Mouse (Mus musculus): ENCODE data around the gene Rims3. TPM values are rescaled to one million over a fixed set of nuclear protein-coding genes. Genes with fewer than 3 reads are reported as not detected.

Rims3 gene
- total and polyA plus RNA-seq, 3 experiments: 0.16 TPM; not detected in 2

DNA sequence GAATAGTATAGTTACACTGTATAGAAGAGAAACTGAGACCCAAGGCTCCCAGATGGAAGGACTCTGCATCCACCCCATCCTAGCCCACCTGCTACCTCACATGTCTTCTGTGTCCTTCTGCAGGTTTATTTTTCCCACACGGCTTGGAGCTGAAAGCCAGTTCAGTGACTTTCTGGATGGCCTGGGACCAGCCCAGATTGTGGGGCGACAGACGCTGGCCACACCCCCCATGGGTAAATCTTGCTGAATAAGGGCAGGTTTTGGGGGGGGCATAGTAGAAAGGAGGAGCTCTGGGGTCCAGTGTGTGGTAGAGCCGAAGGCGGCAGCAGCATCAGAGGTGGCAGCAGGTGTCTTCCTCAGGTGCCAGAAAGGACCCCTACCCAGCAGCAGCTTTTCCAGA lies 32.2 kb downstream of the Rims3 start:
- H3K9me3 ChIP-seq (replicated peaks): no peaks in the 10 kb centered on the region
- ATAC-seq (ENCODE audit: extremely low read depth, insufficient number of reproducible peaks, low FRiP score, poor library complexity, severe bottlenecking) (no peak), DNase-seq (ENCODE audit: low spot score) (no peak)
- H3K36me3 ChIP-seq (replicated peaks): no peaks in the 10 kb centered on the region
- no peak overlapping the region for H3K4me3 ChIP-seq (ENCODE audit: low read depth, low read length)
- TF ChIP-seq GATA2 (IDR thresholded peaks at IDR 0.05; ENCODE audit: borderline replicate concordance, low read depth, low read length) (no peak), CTCF (IDR thresholded peaks at IDR 0.05; ENCODE audit: low read depth, low read length) (no peak), POLR2AphosphoS5 (IDR thresholded peaks at IDR 0.05; ENCODE audit: insufficient replicate concordance, low read depth, low read length) (no peak), TAL1 (conservative IDR thresholded peaks at IDR 0.05; ENCODE audit: low read depth, low read length) (no peak), GATA1 (IDR thresholded peaks at IDR 0.05; ENCODE audit: borderline replicate concordance, low read length) (no peak)
- peaks cover 38% of the 10 kb centered on the region for H3K27me3 ChIP-seq (ENCODE audit: insufficient read depth, low read length)
- H3K4me1 ChIP-seq (ENCODE audit: insufficient read depth, low read depth, low read length): peaks cover 4% of the 10 kb centered on the region; the same call in 1 of the 2 replicates

DNA sequence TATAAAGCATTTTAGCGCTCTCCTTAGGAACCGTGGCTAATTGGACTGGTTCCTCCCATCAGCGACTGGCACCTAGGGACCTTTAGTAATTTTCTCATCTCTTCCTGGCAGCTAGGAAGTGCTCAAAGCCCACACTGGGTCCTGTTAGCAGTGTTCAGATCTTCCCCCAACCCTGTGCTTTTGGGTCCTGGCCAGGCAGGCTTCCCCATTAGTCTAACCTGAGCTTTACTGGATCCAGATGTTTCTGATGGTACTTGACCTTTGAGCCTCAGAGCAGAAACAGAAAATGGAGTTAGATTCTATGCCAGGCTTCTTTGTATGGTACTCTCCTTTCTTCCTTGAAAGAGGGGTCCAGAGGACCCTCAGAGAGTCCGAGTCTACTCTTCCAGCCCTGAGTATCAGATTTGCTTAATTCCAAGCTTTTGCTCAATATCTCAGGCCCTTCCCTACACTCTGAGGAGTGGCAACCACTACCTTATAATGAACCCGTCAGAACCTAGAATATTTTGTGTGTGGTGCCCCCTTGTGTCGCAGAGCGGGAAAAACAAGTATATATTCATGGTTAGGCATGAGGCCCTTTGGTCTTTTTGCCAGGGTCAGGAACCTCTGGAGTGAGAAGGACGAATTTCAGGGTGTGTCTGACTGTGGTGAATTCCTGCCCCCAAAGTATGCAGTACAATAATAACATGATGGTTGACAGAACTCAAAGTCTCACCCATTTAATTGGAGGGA lies 32.9 kb downstream of the Rims3 start:
- Histone ChIP-seq H3K9me3 (replicated peaks) (no peaks in the 10 kb centered on the region), H3K4me1 (ENCODE audit: insufficient read depth, low read depth, low read length) (peaks cover 4% of the 10 kb centered on the region; the same call in 1 of the 2 replicates), H3K36me3 (replicated peaks) (no peaks in the 10 kb centered on the region), H3K27me3 (ENCODE audit: insufficient read depth, low read length) (peaks cover 39% of the 10 kb centered on the region), H3K4me3 (ENCODE audit: low read depth, low read length) (no peak overlapping the region)
- DNase-seq (ENCODE audit: low spot score): peak; percentile 27
- no peak for TF ChIP-seq CTCF (IDR thresholded peaks at IDR 0.05; ENCODE audit: low read depth, low read length)
- ATAC-seq (ENCODE audit: extremely low read depth, insufficient number of reproducible peaks, low FRiP score, poor library complexity, severe bottlenecking): no peak; the same call in 1 of the 2 replicates

- Histone ChIP-seq H3K9me3 (replicated peaks) (no peaks in the 10 kb centered on the region), H3K36me3 (replicated peaks) (no peaks in the 10 kb centered on the region), H3K4me1 (ENCODE audit: insufficient read depth, low read depth, low read length) (peaks cover 4% of the 10 kb centered on the region; the same call in 1 of the 2 replicates), H3K4me3 (ENCODE audit: low read depth, low read length) (no peak overlapping the region), H3K27me3 (ENCODE audit: insufficient read depth, low read length) (peaks cover 47% of the 10 kb centered on the region)
- TF ChIP-seq TAL1 (conservative IDR thresholded peaks at IDR 0.05; ENCODE audit: low read depth, low read length): no peak
- no peak for TF ChIP-seq GATA2 (IDR thresholded peaks at IDR 0.05; ENCODE audit: borderline replicate concordance, low read depth, low read length)
- TF ChIP-seq GATA1 (IDR thresholded peaks at IDR 0.05; ENCODE audit: borderline replicate concordance, low read length): no peak
- TF ChIP-seq CTCF (IDR thresholded peaks at IDR 0.05; ENCODE audit: low read depth, low read length): no peak
- no peak for DNase-seq (ENCODE audit: low spot score)
- no peak for ATAC-seq (ENCODE audit: extremely low read depth, insufficient number of reproducible peaks, low FRiP score, poor library complexity, severe bottlenecking)
These were observed 34.3 kb downstream of the Rims3 start for GRCm38 (mm10) chr4:120888884-120889283.

DNA sequence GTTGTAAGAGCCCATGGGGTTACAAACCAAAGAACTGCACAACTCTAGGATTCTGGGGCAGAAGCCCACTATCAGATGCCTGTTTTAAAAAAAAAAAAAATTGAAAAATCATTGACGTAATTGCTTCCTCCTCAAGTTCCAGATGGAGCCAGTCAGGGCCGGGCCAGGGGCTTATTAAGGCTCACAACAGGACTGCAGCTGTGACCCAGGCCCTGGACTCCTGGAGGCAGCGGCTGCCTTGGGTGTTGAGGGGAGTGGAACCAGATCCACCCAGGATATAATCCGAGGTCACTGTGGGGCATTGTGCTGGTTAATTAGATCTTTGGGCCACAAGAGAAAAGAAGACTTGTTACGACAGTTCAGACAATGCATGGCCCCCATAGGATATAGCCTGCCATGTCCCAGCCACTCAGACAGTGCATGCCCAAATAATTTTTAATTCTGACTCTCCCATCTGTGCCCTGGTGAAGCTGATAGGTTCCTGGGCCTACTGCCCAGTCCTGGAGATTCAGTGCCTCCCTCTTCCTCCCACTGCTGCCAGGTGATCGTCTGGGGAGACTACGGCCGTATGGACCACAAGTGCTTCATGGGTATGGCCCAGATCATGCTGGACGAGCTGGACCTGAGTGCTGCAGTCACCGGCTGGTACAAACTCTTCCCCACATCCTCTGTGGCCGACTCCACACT lies 36.3 kb downstream of the Rims3 start:
- H3K4me1 ChIP-seq (ENCODE audit: insufficient read depth, low read depth, low read length): peaks cover 4% of the 10 kb centered on the region; the same call in 1 of the 2 replicates
- no peak for TF ChIP-seq GATA2 (IDR thresholded peaks at IDR 0.05; ENCODE audit: borderline replicate concordance, low read depth, low read length)
- no peak for TF ChIP-seq POLR2AphosphoS5 (IDR thresholded peaks at IDR 0.05; ENCODE audit: insufficient replicate concordance, low read depth, low read length)
- TF ChIP-seq TAL1 (conservative IDR thresholded peaks at IDR 0.05; ENCODE audit: low read depth, low read length): no peak
- no peak for TF ChIP-seq CTCF (IDR thresholded peaks at IDR 0.05; ENCODE audit: low read depth, low read length)
- no peak for TF ChIP-seq GATA1 (IDR thresholded peaks at IDR 0.05; ENCODE audit: borderline replicate concordance, low read length)
- H3K4me3 ChIP-seq (ENCODE audit: low read depth, low read length): no peak overlapping the region
- no peaks in the 10 kb centered on the region for H3K36me3 ChIP-seq (replicated peaks)
- DNase-seq (ENCODE audit: low spot score): no peak
- no peaks in the 10 kb centered on the region for H3K9me3 ChIP-seq (replicated peaks)
- ATAC-seq (ENCODE audit: extremely low read depth, insufficient number of reproducible peaks, low FRiP score, poor library complexity, severe bottlenecking): no peak
- H3K27me3 ChIP-seq (ENCODE audit: insufficient read depth, low read length): peaks cover 48% of the 10 kb centered on the region

GRCm38 (mm10) chr4:120891960-120892359 lies 37.3 kb downstream of the Rims3 start:
- no peak for ATAC-seq (ENCODE audit: extremely low read depth, insufficient number of reproducible peaks, low FRiP score, poor library complexity, severe bottlenecking)
- peaks cover 48% of the 10 kb centered on the region for H3K27me3 ChIP-seq (ENCODE audit: insufficient read depth, low read length)
- TF ChIP-seq GATA1 (IDR thresholded peaks at IDR 0.05; ENCODE audit: borderline replicate concordance, low read length): no peak
- no peak for TF ChIP-seq GATA2 (IDR thresholded peaks at IDR 0.05; ENCODE audit: borderline replicate concordance, low read depth, low read length)
- TF ChIP-seq POLR2AphosphoS5 (IDR thresholded peaks at IDR 0.05; ENCODE audit: insufficient replicate concordance, low read depth, low read length): no peak
- TF ChIP-seq CTCF (IDR thresholded peaks at IDR 0.05; ENCODE audit: low read depth, low read length): no peak
- no peak for TF ChIP-seq TAL1 (conservative IDR thresholded peaks at IDR 0.05; ENCODE audit: low read depth, low read length)

DNA sequence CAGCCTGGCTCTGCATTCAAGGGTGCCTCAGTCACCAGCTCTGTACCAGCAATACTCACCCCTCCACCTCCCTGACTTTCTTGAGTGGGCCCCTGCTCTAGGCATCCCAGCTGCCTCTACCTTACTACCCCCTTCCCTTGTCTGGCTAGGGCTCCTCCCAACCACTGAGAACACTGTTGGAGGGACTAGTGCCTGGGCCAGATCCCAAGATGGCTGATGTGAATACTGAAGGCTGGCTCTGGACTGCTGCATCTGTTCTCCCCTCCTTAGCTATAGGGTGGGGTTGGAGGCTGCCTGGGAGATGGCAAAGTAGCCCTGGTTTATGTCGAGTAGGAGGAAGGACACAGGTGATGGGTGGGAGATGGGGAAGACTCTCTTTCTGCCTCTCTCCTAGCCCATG lies 37.9 kb downstream of the Rims3 start:
- DNase-seq (ENCODE audit: low spot score) (no peak), ATAC-seq (ENCODE audit: extremely low read depth, insufficient number of reproducible peaks, low FRiP score, poor library complexity, severe bottlenecking) (no peak)
- Histone ChIP-seq H3K9me3 (replicated peaks) (no peaks in the 10 kb centered on the region), H3K4me3 (ENCODE audit: low read depth, low read length) (no peak overlapping the region), H3K27me3 (ENCODE audit: insufficient read depth, low read length) (peaks cover 48% of the 10 kb centered on the region), H3K4me1 (ENCODE audit: insufficient read depth, low read depth, low read length) (peaks cover 4% of the 10 kb centered on the region; the same call in 1 of the 2 replicates), H3K36me3 (replicated peaks) (no peaks in the 10 kb centered on the region)
- TF ChIP-seq CTCF (IDR thresholded peaks at IDR 0.05; ENCODE audit: low read depth, low read length) (no peak), POLR2AphosphoS5 (IDR thresholded peaks at IDR 0.05; ENCODE audit: insufficient replicate concordance, low read depth, low read length) (no peak), TAL1 (conservative IDR thresholded peaks at IDR 0.05; ENCODE audit: low read depth, low read length) (no peak), GATA2 (IDR thresholded peaks at IDR 0.05; ENCODE audit: borderline replicate concordance, low read depth, low read length) (no peak), GATA1 (IDR thresholded peaks at IDR 0.05; ENCODE audit: borderline replicate concordance, low read length) (no peak)

More at GRCm38 (mm10) chr4:120891960-120892359, 37.3 kb downstream of the Rims3 start:
- Histone ChIP-seq H3K9me3 (replicated peaks) (no peaks in the 10 kb centered on the region), H3K4me3 (ENCODE audit: low read depth, low read length) (no peak overlapping the region), H3K36me3 (replicated peaks) (no peaks in the 10 kb centered on the region), H3K4me1 (ENCODE audit: insufficient read depth, low read depth, low read length) (peaks cover 4% of the 10 kb centered on the region; the same call in 1 of the 2 replicates)
- no peak for DNase-seq (ENCODE audit: low spot score)
